Mouse (Mus musculus): ENCODE results near the gene Ggt1.

Gene Ggt1

GRCm38 (mm10) chr10:75579129-75579528 lies 17.7 kb downstream of the Ggt1 start:
- no peak for DNase-seq

- peak; percentile 84 for DNase-seq
These were observed 24.6 kb downstream of the Ggt1 start for GRCm38 (mm10) chr10:75585876-75586552.

- no peak for DNase-seq
These were observed 25.1 kb downstream of the Ggt1 start for GRCm38 (mm10) chr10:75586553-75586879.

GRCm38 (mm10) chr10:75587781-75588180 lies 26.4 kb downstream of the Ggt1 start:
- no peak for DNase-seq

- DNase-seq, result no peak
These were observed 26.9 kb downstream of the Ggt1 start for GRCm38 (mm10) chr10:75588336-75588735.

GRCm38 (mm10) chr10:75589129-75589528 lies 27.7 kb downstream of the Ggt1 start, which contains the start of gene Ggt5:
Gene Ggt5 (plus strand): TSS chr10:75589340.
- DNase-seq, result no peak

GRCm38 (mm10) chr10:75589651-75590050 lies 28.2 kb downstream of the Ggt1 start:
- DNase-seq, result no peak

GRCm38 (mm10) chr10:75591211-75591894 lies 29.9 kb downstream of the Ggt1 start:
- peak; percentile 17 for DNase-seq

- no peak for DNase-seq
These were observed 31.2 kb downstream of the Ggt1 start for GRCm38 (mm10) chr10:75592585-75592984.

- no peak for DNase-seq
These were observed 34.6 kb downstream of the Ggt1 start for GRCm38 (mm10) chr10:75595981-75596380.

- DNase-seq, result no peak
These were observed 38.9 kb downstream of the Ggt1 start for GRCm38 (mm10) chr10:75600189-75600730.

- no peak for DNase-seq
These were observed 43.9 kb downstream of the Ggt1 start for GRCm38 (mm10) chr10:75605162-75605846.

GRCm38 (mm10) chr10:75607253-75607652 lies 45.8 kb downstream of the Ggt1 start:
- no peak for DNase-seq

GRCm38 (mm10) chr10:75608975-75609374 lies 47.6 kb downstream of the Ggt1 start:
- DNase-seq, result no peak

GRCm38 (mm10) chr10:75610486-75610885 lies 49.1 kb downstream of the Ggt1 start:
- DNase-seq, result no peak

GRCm38 (mm10) chr10:75616044-75616443 lies 54.6 kb downstream of the Ggt1 start:
- no peak for DNase-seq

GRCm38 (mm10) chr10:75620818-75621217 lies 59.4 kb downstream of the Ggt1 start:
- no peak for DNase-seq

GRCm38 (mm10) chr10:75625920-75626319 lies 64.5 kb downstream of the Ggt1 start:
- no peak for DNase-seq

- no peak for DNase-seq
These were observed 65.6 kb downstream of the Ggt1 start for GRCm38 (mm10) chr10:75626991-75627390.

- DNase-seq, result no peak
These were observed 66.1 kb downstream of the Ggt1 start for GRCm38 (mm10) chr10:75627490-75627889.

GRCm38 (mm10) chr10:75632633-75633032 lies 71.2 kb downstream of the Ggt1 start:
- DNase-seq, result no peak

- DNase-seq, result no peak
These were observed 71.6 kb downstream of the Ggt1 start for GRCm38 (mm10) chr10:75633048-75633447.

GRCm38 (mm10) chr10:75633576-75634139 lies 72.3 kb downstream of the Ggt1 start:
- DNase-seq, result no peak

Data from right cerebral cortex, adult 18-20 months (tissue).